Mouse (Mus musculus) heart, adult 11 months (tissue): Measurements from ENCODE around the gene Art3.

ENCODE experiments used
- DNase-seq: peaks from one replicate; pipeline ENCODE4 v3.0.0; 2022

The Art3 gene

GRCm38 (mm10) chr5:92430723-92431122 lies 99.1 kb downstream of the Art3 start:
- DNase-seq, result peak; percentile 80

GRCm38 (mm10) chr5:92431611-92432010 lies 100.0 kb downstream of the Art3 start:
- DNase-seq, result peak; percentile 18

- DNase-seq, result peak; percentile 67
Measured at GRCm38 (mm10) chr5:92434070-92434469, 102.4 kb downstream of the Art3 start.

GRCm38 (mm10) chr5:92434571-92434985 lies 103.0 kb downstream of the Art3 start:
- DNase-seq, result no peak

GRCm38 (mm10) chr5:92435025-92435584 lies 103.5 kb downstream of the Art3 start, which contains the start of gene Nup54:
Gene Nup54 (minus strand): TSS chr5:92435219.
- peak; percentile 100 for DNase-seq

GRCm38 (mm10) chr5:92438540-92438939 lies 106.9 kb downstream of the Art3 start:
- DNase-seq, result no peak

- peak; percentile 97 for DNase-seq
Measured at GRCm38 (mm10) chr5:92441494-92441893, 109.9 kb downstream of the Art3 start.

GRCm38 (mm10) chr5:92442914-92443313 lies 111.3 kb downstream of the Art3 start:
- DNase-seq, result peak; percentile 86

- no peak for DNase-seq
Measured at GRCm38 (mm10) chr5:92445016-92445415, 113.4 kb downstream of the Art3 start.

- peak; percentile 63 for DNase-seq
Measured at GRCm38 (mm10) chr5:92446736-92447135, 115.1 kb downstream of the Art3 start.

- peak; percentile 73 for DNase-seq
Measured at GRCm38 (mm10) chr5:92452876-92453275, 121.2 kb downstream of the Art3 start.

GRCm38 (mm10) chr5:92457410-92457809 lies 125.8 kb downstream of the Art3 start:
- DNase-seq, result peak; percentile 71

GRCm38 (mm10) chr5:92458726-92459125 lies 127.1 kb downstream of the Art3 start:
- peak; percentile 64 for DNase-seq

- DNase-seq, result peak; percentile 88
Measured at GRCm38 (mm10) chr5:92461321-92461720, 129.7 kb downstream of the Art3 start.
